Mouse (Mus musculus) cerebral cortex, adult 2 months (tissue): Measurements from ENCODE around the gene 2200002D01Rik.

Source experiments
- WGBS: fragments of 180-500 bp; shearing (Covaris S2); methylation state at CpG from one replicate; pipeline ENCODE4 v1.1.7; 2018; 5-methylcytosine and 5-hydroxymethylcytosine counted together

2200002D01Rik gene

GRCm38 (mm10) chr7:29248261-29248841, at the start of gene 2200002D01Rik:
Gene 2200002D01Rik (minus strand): TSS chr7:29248466.
- 55% methylated on average over 20 of the region's 20 CpGs for WGBS

- WGBS, result 9% methylated on average over 10 of the region's 10 CpGs
Observed at GRCm38 (mm10) chr7:29296998-29297397, 48.7 kb upstream of the 2200002D01Rik start.

- WGBS, result 81% methylated on average over 24 of the region's 24 CpGs
Observed at GRCm38 (mm10) chr7:29295861-29296647, 47.8 kb upstream of the 2200002D01Rik start.

- WGBS, result 65% methylated on average over 13 of the region's 13 CpGs
Observed at GRCm38 (mm10) chr7:29294111-29294761, 46.0 kb upstream of the 2200002D01Rik start.

- WGBS, result 53% methylated on average over 19 of the region's 19 CpGs
Observed at GRCm38 (mm10) chr7:29293131-29294065, 45.1 kb upstream of the 2200002D01Rik start.

GRCm38 (mm10) chr7:29292458-29293098, 44.3 kb upstream of the 2200002D01Rik start:
- 42% methylated on average over 8 of the region's 8 CpGs for WGBS

- WGBS, result 48% methylated on average over 6 of the region's 7 CpGs
Observed at GRCm38 (mm10) chr7:29291616-29292457, 43.6 kb upstream of the 2200002D01Rik start.

GRCm38 (mm10) chr7:29290691-29291485, 42.6 kb upstream of the 2200002D01Rik start:
- WGBS, result 68% methylated on average over 11 of the region's 11 CpGs

- WGBS, result 82% methylated on average over 6 of the region's 6 CpGs
Observed at GRCm38 (mm10) chr7:29289856-29290255, 41.6 kb upstream of the 2200002D01Rik start.

- 4% methylated on average over 59 of the region's 59 CpGs for WGBS
Observed at GRCm38 (mm10) chr7:29288942-29289638, 40.8 kb upstream of the 2200002D01Rik start, which contains the start of gene Ppp1r14a. Gene Ppp1r14a (plus strand): TSS chr7:29289308.

- 92% methylated on average over 2 of the region's 2 CpGs for WGBS
Observed at GRCm38 (mm10) chr7:29288079-29288478, 39.8 kb upstream of the 2200002D01Rik start.

GRCm38 (mm10) chr7:29287481-29287880, 39.2 kb upstream of the 2200002D01Rik start:
- WGBS, result 91% methylated on average over 7 of the region's 7 CpGs

GRCm38 (mm10) chr7:29284523-29284922, 36.3 kb upstream of the 2200002D01Rik start:
- WGBS, result 97% methylated on average over 6 of the region's 6 CpGs

- 88% methylated on average over 4 of the region's 4 CpGs for WGBS
Observed at GRCm38 (mm10) chr7:29283876-29284275, 35.6 kb upstream of the 2200002D01Rik start.

GRCm38 (mm10) chr7:29282074-29282554, 33.8 kb upstream of the 2200002D01Rik start:
- 13% methylated on average over 21 of the region's 21 CpGs for WGBS

- WGBS, result under 1% methylated on average over 80 of the region's 80 CpGs
Observed at GRCm38 (mm10) chr7:29281201-29282073, 33.2 kb upstream of the 2200002D01Rik start, which contains the start of gene Spint2. Gene Spint2 (minus strand): TSS chr7:29281912.

GRCm38 (mm10) chr7:29280801-29281200, 32.5 kb upstream of the 2200002D01Rik start:
- WGBS, result 13% methylated on average over 13 of the region's 13 CpGs
